Mouse (Mus musculus): ENCODE data around the gene 2610507B11Rik. TPM values are rescaled to one million over a fixed set of nuclear protein-coding genes. Genes with fewer than 3 reads are reported as not detected.

2610507B11Rik gene
- 77.6 to 107 TPM (median 97.1 TPM) in 3 replicates for total RNA-seq (2017)

GRCm38 (mm10) chr11:78261380-78262352 lies at the start of gene 2610507B11Rik:
Gene 2610507B11Rik (plus strand): TSS chr11:78261752.
- ATAC-seq (replicated peaks; ENCODE audit: insufficient number of reproducible peaks, low FRiP score, low TSS enrichment, poor library complexity, severe bottlenecking), result peak; percentile 82

GRCm38 (mm10) chr11:78213086-78213817 lies 48.3 kb upstream of the 2610507B11Rik start:
- peak; percentile 88 for ATAC-seq (replicated peaks; ENCODE audit: insufficient number of reproducible peaks, low FRiP score, low TSS enrichment, poor library complexity, severe bottlenecking)

GRCm38 (mm10) chr11:78215709-78216317 lies 45.7 kb upstream of the 2610507B11Rik start:
- ATAC-seq (replicated peaks; ENCODE audit: insufficient number of reproducible peaks, low FRiP score, low TSS enrichment, poor library complexity, severe bottlenecking), result no peak

- no peak for ATAC-seq (replicated peaks; ENCODE audit: insufficient number of reproducible peaks, low FRiP score, low TSS enrichment, poor library complexity, severe bottlenecking)
Measured at GRCm38 (mm10) chr11:78223586-78223985, 38.0 kb upstream of the 2610507B11Rik start.

- no peak for ATAC-seq (replicated peaks; ENCODE audit: insufficient number of reproducible peaks, low FRiP score, low TSS enrichment, poor library complexity, severe bottlenecking)
Measured at GRCm38 (mm10) chr11:78231518-78231917, 30.0 kb upstream of the 2610507B11Rik start.

- ATAC-seq (replicated peaks; ENCODE audit: insufficient number of reproducible peaks, low FRiP score, low TSS enrichment, poor library complexity, severe bottlenecking), result no peak
Measured at GRCm38 (mm10) chr11:78240193-78240857, 21.2 kb upstream of the 2610507B11Rik start.

- ATAC-seq (replicated peaks; ENCODE audit: insufficient number of reproducible peaks, low FRiP score, low TSS enrichment, poor library complexity, severe bottlenecking), result no peak
Measured at GRCm38 (mm10) chr11:78245261-78245626, 16.3 kb upstream of the 2610507B11Rik start.

GRCm38 (mm10) chr11:78245627-78246317 lies 15.8 kb upstream of the 2610507B11Rik start, which contains the start of the genes Sdf2 and Supt6:
Gene Sdf2 (plus strand): TSS chr11:78245746.
Gene Supt6 (minus strand): TSS chr11:78245987.
- peak; percentile 86 for ATAC-seq (replicated peaks; ENCODE audit: insufficient number of reproducible peaks, low FRiP score, low TSS enrichment, poor library complexity, severe bottlenecking)

- ATAC-seq (replicated peaks; ENCODE audit: insufficient number of reproducible peaks, low FRiP score, low TSS enrichment, poor library complexity, severe bottlenecking), result no peak
Measured at GRCm38 (mm10) chr11:78246318-78247011, 15.1 kb upstream of the 2610507B11Rik start.

- ATAC-seq (replicated peaks; ENCODE audit: insufficient number of reproducible peaks, low FRiP score, low TSS enrichment, poor library complexity, severe bottlenecking), result no peak
Measured at GRCm38 (mm10) chr11:78247012-78247348, 14.6 kb upstream of the 2610507B11Rik start.

- ATAC-seq (replicated peaks; ENCODE audit: insufficient number of reproducible peaks, low FRiP score, low TSS enrichment, poor library complexity, severe bottlenecking), result no peak
Measured at GRCm38 (mm10) chr11:78247727-78248140, 13.8 kb upstream of the 2610507B11Rik start.

GRCm38 (mm10) chr11:78256618-78257017 lies 4.9 kb upstream of the 2610507B11Rik start:
- no peak for ATAC-seq (replicated peaks; ENCODE audit: insufficient number of reproducible peaks, low FRiP score, low TSS enrichment, poor library complexity, severe bottlenecking)

GRCm38 (mm10) chr11:78260489-78261258 lies 878 bp upstream of the 2610507B11Rik start:
- ATAC-seq (replicated peaks; ENCODE audit: insufficient number of reproducible peaks, low FRiP score, low TSS enrichment, poor library complexity, severe bottlenecking), result no peak

- 0 out of 2 replicates have a peak, but pooled peaks have one; percentile 19 for ATAC-seq (replicated peaks; ENCODE audit: insufficient number of reproducible peaks, low FRiP score, low TSS enrichment, poor library complexity, severe bottlenecking)
Measured at GRCm38 (mm10) chr11:78262550-78262949, 998 bp downstream of the 2610507B11Rik start.

- ATAC-seq (replicated peaks; ENCODE audit: insufficient number of reproducible peaks, low FRiP score, low TSS enrichment, poor library complexity, severe bottlenecking), result no peak
Measured at GRCm38 (mm10) chr11:78265571-78265970, 4.0 kb downstream of the 2610507B11Rik start.

GRCm38 (mm10) chr11:78271986-78272385 lies 10.4 kb downstream of the 2610507B11Rik start:
- no peak for ATAC-seq (replicated peaks; ENCODE audit: insufficient number of reproducible peaks, low FRiP score, low TSS enrichment, poor library complexity, severe bottlenecking)

- ATAC-seq (replicated peaks; ENCODE audit: insufficient number of reproducible peaks, low FRiP score, low TSS enrichment, poor library complexity, severe bottlenecking), result no peak
Measured at GRCm38 (mm10) chr11:78275596-78275995, 14.0 kb downstream of the 2610507B11Rik start.

All from monocyte, adult 5-6 weeks (primary cell).